17 mouse cellular contexts compared by ENCODE assay signal in the genomic region with DNA sequence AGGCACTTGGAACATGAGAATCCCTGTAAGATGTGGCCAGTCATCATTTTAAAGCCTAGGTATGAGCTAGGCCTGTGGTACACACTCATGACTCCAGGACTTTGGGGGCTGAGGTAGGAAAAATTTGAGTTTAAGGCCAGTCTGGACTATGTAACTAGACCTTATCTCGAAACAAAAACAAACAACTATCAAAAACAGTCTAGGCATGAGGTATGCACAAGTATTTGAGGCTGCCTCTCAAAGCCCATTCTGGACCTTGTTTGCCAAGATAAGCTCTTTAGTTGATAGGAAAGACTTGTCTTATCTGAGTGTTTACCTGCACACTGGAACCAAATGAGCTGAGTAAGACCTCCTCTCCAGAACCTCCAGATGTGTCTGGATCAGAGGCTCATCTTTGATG.
"Had no signal": no experiment of that assay in that cellular context is flagged by ENCODE, and none has a peak within 500 bp of the region (broad histone marks: within the 10 kb centered on the region; RNA-seq: fewer than 3 reads in every experiment).

No protein-coding gene starts in this region.

- H3K27ac ChIP-seq: liver, embryonic 14.5 days; midbrain, embryonic 10.5 days; midbrain, embryonic 12.5 days; neural tube, embryonic 13.5 days; neural tube, embryonic 15.5 days; stomach, embryonic 15.5 days; stomach, postnatal 0 days had no signal

- H3K27me3 ChIP-seq: midbrain, embryonic 12.5 days; neural tube, embryonic 13.5 days; neural tube, embryonic 15.5 days; stomach, embryonic 15.5 days had no signal

- H3K4me1 ChIP-seq: midbrain, embryonic 12.5 days; neural tube, embryonic 15.5 days; stomach, embryonic 15.5 days had no signal

- H3K9me3 ChIP-seq: midbrain, embryonic 10.5 days; midbrain, embryonic 12.5 days; neural tube, embryonic 13.5 days; neural tube, embryonic 15.5 days; stomach, embryonic 15.5 days had no signal

- DNase-seq: lung, adult 18-20 months; lung, embryonic 14.5 days; lung, postnatal 14 days; midbrain, embryonic 14.5 days; right cerebral cortex, postnatal 14 days; thymus, adult 2 months; thymus, postnatal 25 days; thymus, postnatal 4 days had no signal

- H3K4me3 ChIP-seq: midbrain, embryonic 10.5 days; midbrain, embryonic 12.5 days; myocyte; neural tube, embryonic 13.5 days; neural tube, embryonic 15.5 days; stomach, embryonic 15.5 days had no signal

- H3K9ac ChIP-seq: liver, embryonic 14.5 days; lung, embryonic 14.5 days; midbrain, embryonic 12.5 days; neural tube, embryonic 13.5 days; neural tube, embryonic 15.5 days; stomach, embryonic 15.5 days had no signal

- ATAC-seq: midbrain, embryonic 16.5 days had no signal

- H3K4me2 ChIP-seq: lung, embryonic 14.5 days; midbrain, embryonic 12.5 days; neural tube, embryonic 13.5 days; neural tube, embryonic 15.5 days; stomach, embryonic 15.5 days had no signal

- H3K36me3 ChIP-seq: midbrain, embryonic 10.5 days; midbrain, embryonic 12.5 days; neural tube, embryonic 13.5 days; neural tube, embryonic 15.5 days; stomach, embryonic 15.5 days had no signal
